Mouse (Mus musculus) megakaryocyte, adult 5-6 weeks (primary cell): ENCODE data around the gene Myog. TPM values are rescaled to one million over a fixed set of nuclear protein-coding genes. Genes with fewer than 3 reads are reported as not detected.

Experiments used
- ATAC-seq: 2 replicates; pipeline ENCODE4 v1.8.0; 2016; ENCODE audit warnings: mild to moderate bottlenecking, inconsistent platforms; ENCODE audit not compliant: poor library complexity, severe bottlenecking
- total RNA-seq, 2 experiments: library from RNA; stranded (forward) in 1 of 2; stranded (reverse) in 1 of 2; fragments of 153-499, 151-499 nt in 1 of 2; fragments of 221-1000, 200-1000 nt in 1 of 2; gene quantifications; 2 replicates each; pipeline versions ENCODE4 v1.2.3 to v1.2.4; 2015 to 2017

Gene Myog
- total RNA-seq, 2 experiments from 2014 or later: not detected

DNA sequence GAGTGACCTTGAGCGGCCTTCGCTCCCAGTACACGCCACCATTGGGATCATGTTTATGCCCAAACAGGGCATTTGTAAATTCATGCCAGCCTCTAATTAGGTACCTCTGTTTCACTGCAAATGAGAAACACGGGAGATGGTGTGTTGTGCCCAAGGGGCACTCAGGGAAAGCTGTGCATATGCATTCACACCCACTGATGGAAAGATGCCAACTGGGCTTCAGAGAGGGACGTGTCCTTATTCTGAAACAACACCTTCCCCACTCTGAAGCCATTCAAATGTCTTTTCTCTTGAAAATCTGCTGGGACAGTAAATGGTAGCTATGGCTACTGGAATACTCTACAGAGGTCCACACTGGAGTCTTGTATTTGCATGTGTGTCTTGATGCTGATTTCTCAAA is 28.5 kb downstream of the Myog start:
- ATAC-seq: no peak

DNA sequence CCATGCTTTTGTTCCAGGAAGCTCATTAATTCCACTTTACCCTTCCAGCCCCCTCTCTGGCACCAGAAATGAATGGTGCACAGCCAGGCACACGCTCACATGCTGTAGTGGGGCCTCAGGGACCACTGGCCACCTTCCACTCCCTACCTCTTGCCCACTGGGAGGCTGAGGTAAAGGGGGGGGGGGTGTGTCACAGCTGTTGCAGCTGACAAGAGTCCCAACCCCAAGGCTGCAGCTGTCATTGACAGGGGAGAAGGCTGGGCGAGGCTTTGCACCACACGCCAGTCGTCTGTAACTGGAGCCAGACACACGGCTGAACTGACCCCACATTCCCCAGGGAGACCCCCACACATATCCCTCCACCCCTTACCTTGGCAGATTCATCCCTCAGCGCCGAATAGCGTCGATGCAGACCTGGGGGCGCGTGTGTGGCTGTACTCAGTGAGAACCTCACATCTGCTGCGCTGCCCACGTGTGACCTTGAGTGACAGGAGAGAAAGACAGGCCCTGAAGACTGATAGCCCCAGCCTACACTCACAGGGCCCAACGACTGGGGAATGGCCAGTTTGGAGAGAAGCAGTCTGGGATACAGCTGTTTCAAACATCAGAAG is 31.0 kb downstream of the Myog start:
- no peak for ATAC-seq

DNA sequence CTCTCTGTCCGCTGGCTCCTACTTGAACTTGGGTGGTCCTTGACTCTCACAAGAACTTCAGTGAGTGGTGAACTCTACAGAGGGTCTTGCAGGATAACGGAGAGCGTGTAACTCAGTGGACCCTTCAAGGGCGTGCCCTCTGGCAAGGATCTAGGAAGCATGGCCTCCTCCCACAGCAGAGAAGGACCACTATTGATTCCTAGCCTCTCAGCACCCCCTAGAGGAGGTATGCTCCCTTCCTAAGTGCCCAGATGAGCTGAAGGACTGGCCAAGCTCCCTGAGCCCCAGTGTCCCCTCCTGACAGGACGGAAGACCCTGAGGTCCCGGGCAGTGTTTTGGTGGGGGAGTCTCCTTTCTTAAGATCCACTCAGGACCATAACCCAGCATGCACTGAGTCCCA is 32.8 kb downstream of the Myog start:
- no peak for ATAC-seq

DNA sequence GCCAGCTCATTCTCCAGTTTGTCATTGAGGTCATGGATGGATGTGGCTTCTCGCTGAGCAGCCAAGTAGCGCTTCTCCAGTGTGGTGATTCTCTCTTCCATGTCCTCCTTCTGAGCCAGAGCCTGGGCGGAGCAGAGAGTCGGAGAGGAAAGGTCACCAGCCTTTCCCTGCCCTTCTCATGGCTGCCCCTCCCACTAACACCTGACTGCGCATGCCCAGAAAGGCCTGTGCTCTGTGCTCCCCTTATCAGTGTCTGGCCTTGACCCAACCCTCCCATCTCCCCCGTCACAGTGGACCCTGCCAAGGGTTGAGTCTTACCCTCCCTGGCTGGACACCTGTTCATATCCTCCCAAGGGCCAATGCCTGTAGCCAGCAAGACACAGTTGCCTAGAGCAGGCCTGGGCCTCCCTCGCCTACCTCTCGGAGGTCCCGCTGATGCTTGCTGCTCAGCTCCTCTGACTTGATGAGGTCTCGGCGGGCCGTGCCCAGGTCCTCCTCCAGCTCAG is 37.1 kb downstream of the Myog start:
- ATAC-seq: no peak

DNA sequence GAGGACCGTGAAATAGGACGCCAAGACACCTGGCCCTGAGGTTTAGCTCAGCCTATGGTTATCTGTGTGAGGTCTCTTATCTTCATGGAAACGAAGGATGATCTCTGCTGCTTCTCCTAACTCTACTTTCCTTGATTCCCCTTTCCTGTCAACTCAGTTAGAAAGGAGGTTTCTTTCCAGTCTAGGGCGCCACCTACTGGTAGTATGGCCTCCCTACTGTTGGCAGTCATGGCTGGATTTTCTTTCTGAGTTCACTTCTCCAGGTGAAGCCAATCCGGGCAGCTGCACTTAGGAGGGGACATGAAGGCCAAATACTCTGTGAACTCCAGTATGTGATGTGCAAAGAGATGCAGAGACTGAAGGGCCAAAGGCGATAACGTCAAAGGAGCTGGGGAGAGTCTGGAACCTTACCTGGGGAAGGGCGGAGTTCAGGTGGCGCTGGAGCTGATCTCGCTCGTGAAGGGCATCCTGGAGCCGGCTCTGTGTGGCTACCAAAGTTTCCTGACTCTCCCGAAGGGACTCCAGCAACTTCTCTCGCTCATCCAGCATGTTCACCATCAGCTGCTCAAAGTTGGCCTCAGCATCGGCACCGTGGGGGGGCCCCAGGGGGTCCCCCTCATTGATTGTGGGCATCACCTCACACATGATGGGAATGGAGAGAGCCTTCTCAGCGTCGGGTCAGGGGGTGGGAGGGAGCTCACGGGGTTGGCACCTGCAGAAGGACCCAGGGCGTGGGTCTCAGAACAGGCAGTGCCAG is 42.3 kb downstream of the Myog start:
- peak; percentile 69 for ATAC-seq

DNA sequence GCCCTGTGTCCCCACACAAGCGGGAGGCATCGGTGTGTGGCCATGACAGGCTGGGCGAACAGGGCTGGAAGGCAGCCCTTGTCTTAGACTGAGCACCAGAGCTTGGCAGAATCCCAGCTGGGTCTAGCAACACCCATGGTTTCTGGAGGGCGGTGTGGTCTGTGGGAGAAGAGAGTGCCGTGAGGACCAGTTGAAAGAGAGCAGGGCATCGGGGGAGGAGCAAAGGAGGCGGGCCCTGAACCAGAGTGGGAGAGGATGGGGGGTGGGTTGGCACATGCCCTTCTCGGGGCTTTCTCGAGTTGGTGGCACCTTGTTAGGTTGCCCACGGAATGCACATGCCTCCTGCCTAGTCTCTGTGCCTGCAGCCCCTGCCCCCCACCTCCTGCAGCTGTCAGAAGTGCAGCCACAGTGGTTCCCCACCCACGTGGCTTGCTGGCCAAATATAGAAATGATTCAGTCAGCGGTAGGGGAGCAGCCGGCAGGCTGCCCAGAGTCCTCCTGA is 43.0 kb downstream of the Myog start, which contains the start of gene Ppfia4:
TSS of gene Ppfia4 (minus strand) at position 159 of the 502 bp plus-strand sequence.
- 0 out of 2 replicates have a peak, but pooled peaks have one; percentile 9 for ATAC-seq

DNA sequence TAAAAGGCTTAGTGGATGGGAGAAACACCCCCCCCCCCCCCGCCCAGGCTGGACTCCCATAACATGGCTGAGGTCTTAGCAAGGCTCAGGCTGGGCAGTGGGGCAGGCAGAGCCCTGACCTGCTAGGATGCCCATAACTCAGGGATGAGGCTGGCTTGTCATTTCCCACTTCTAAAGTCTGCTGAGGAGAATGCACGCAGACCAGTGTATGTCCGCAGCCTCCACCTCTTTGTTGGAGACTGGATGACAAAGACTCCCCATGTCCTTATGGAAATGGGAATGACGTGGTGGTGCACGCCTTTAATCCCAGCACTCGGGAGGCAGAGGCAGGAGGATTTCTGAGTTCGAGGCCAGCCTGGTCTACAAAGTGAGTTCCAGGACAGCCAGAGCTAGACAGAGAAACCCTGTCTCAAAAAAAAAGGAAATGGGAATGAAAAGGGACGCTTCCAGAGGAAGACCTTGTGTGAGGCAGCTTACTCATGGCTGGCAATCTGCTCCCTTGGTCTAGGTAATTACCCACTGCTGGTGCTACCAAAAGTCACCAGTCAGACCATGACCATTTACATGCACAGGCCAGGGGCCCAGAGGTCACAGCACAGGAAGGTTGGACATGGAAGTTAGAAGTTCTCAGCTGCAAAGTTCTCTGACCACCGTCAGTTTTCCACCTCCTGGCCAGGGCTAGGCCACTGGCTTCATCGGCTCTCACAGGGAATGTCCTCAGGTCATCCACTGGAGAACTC is 43.8 kb downstream of the Myog start:
- ATAC-seq: no peak

DNA sequence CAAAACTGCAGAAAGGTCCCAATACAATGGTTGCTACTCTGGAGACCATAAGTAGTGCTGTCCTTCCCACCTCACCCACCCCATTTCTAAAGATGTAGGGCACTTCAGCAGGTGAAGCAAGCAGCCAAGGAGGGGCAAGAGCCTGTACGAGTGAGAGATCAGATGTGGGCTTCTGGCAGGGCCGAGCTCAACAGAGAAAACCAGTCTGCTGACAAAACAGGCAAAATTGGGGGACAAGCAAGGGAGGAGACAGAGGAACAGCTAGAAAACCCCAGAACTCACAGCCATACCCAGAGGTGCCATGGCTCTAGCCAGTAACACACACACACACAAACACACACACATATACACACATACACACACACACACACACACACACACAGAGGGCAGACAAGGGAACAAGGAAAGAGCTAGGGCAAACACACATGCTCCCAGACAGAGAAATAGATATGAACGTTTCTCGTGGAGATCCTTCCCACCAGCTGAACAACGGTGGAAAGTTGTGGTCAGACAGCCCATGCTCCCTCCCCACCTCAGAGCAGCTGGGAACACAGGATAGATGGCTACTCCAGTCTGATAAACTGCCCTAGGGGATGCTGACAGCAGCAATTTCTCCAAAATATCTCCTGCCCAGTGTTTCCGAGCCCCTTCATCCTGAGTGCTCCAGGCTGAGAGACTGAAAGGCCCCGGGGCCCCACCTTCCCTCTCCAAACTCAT is 44.5 kb downstream of the Myog start:
- no peak for ATAC-seq

DNA sequence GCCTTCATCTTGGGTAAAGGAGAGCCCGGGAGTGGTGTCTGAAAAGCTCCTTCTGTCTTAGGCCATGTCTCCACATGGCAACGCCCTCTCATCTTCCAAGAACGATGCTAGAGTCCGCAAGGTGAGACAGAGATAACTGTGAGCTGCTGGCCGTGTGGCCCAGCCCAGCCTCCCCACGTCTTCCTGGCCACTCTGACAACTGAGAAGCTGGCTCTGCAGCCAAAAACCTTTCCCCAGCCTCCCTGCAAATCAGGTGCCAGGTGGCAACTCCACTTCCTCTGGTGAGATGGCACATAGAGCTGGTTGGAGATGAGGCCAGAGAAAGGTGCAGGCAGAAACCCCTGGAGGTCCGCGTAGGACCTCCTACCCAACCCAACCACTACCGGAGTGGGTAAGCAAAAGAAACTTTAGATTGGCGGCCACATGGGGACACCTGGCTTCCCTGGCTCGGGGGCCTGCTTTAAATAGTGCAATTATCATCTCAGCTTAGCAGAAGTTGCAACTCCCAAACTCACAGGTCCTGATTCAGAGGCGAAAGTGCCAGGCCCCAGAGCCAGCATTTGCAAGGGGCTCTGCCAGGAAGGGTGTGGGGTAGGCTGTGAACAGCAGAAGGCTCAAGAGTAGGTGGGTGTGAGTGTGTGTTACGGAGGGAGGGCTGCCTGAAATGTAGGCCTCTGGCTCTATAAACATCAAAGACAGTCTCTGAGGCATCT is 45.6 kb downstream of the Myog start:
- ATAC-seq: no peak

DNA sequence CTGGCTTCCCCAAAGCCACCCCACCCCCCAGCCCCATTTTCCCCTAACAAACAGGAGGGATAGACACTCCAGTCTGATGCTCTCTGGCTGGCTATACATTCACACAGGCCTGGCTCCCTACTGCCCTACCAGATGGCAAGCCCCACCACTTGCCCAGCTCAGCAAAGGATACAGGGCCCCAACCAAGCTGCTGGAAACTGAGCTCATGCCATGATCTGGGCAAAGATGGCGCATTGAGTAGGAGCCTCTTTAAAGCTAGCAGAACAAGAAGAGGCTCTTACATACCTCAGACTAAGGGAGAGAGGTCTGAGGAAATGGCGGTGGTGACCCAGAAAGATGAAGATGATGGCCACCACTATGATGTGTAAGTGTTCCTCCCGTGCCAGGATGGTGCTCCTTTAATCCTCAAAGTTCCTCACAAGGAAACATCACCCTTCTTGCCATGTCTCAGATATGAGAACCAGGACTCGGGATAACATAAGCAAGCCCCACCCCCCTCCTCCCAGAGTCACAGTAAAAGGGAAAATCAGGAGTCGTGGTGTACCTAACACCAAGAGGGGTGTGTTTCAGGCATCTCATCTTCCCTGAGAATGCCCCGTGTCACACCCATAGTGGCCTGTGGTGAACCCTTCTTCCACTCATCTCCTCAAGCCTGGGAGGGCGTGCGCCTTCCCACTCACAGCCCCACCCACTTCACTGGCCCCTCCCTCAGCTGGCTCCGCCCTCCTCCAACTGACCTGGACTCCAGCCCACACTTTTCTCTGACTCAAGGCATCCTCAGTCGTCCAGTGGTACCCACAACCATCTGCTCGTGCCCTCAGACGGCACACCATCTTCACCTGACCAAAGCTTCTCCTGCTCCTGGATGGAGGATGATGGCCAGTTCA is 46.4 kb downstream of the Myog start:
- no peak for ATAC-seq

DNA sequence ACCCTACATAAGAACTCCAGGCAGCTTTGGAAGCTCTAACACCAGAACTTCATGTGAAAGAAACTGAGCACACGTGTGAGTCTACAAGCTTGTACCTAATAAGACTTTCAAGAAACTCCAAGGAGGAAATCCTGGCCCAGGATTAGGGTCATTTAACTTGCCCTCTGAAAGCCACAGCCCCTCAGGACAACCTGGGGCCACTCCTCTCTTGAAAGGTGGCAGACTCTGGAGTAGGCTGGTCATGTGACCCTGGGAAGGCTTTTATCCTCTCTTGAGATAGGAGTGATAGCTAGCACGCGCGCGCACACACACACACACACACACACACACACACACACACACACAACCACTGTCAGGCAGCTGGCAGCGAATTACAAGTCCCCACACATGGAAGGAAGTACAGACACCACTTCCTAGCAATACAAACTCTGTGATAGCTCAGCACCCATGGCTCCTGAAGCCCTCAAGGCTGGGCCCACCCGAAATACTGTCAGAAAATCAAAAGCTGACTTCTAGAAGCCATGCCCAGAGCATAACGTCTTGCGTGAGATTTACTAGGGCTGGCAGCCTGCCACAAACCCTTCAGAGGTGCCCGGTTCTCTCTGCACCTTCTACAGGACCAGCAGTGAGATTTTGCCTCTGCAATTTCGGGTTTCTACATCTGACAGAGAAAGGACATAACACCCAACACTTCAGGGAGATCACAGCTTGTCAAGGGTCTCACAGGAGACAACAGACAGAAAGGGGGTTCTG is 47.3 kb downstream of the Myog start:
- no peak for ATAC-seq

DNA sequence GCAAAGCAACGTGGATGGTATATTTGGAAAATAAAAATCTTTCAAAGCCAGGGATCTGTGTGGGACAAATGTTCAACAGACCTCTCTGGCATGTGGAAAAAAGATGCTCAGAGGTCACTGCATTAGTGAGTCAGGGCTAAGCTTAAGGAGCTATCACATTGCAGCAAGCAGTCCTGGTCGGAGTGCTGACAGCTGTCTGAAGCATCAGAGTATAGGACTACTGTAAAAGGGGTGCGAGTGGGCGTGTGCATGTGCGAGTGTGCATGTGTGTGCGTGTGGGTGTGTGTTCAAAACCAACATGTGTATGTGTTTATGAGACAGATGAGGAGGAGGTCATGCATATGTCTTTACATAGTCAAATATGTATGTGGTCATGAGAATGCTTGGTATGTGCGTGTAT is 49.4 kb downstream of the Myog start:
- no peak for ATAC-seq

DNA sequence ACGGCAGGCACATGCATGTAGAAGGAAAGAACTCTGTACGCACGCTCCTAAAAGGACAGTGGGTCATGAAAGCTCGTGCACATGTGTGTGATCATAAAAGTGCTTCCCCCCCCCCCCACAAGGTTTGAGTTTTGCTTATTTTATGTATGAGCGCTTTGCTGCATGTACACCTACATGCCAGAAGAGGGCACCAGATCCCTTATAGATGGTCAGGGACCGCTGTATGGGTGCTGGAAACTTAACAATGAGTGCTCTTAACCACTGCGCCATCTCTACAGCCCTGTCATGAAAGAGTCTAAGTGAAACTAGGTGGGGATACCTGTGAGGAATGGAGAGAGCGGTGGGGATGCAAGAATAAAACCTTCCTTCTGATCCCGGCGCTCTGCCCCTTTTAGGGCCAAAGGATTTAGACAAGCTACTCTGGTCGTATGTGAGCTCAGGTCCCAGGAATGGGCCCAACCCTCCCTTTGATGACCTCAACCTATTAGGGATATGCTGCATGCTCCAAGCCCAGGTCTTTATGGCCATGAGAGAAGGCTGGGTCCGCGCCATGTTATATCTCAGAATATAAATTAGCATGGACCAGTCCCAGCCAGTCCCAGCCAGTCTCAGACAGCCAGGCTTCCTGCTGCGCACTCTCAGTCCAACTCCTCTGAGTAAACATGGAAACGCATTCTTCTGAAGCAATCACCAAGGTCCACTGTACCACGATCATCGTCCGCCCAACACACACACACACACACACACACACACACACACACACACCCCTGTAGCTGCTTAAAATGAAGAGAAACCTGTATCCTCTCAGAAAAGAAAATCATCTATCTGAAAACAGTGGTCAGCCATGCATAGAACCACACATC is 50.2 kb downstream of the Myog start:
- ATAC-seq: no peak

DNA sequence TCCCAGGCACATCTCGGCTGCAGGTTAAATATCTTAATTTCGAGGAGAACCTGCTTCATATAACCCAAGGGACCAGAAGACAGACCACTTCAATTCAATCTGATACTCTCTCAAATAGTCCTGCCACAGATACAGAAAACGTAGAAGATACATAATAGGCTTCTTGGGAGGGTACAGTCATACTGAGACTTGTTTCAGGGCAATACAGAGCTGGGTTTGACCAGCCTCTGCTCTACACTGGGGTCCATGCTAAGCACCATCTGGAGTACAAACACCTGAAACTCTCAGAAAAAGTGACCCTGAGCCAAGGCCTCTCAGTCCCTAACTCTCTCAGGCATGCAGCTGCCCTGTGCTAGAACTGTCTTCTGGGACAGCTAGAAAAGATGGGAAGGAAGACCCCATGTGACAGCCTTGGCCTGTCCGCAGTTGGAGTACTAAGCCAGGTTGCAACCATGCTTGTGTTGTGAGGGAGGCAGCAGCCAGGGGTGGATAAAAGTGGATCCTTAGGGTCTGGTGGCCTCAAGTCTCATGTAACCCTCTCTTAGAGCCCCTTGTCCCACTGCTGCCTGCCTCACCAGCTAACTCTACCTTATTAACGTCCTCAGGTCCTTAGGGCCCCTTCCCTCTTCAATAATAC is 52.0 kb downstream of the Myog start:
- no peak for ATAC-seq
